Mouse (Mus musculus): Measurements from ENCODE around the gene Setd7. TPM values are rescaled to one million over a fixed set of nuclear protein-coding genes. Genes with fewer than 3 reads are reported as not detected.

Gene Setd7
- total and polyA plus RNA-seq, 3 experiments: 16.6 to 34.3 (median 23.6) TPM

- Histone ChIP-seq H3K79me2 (replicated peaks; ENCODE audit: control insufficient read depth, extremely low read depth, insufficient read depth, poor library complexity, severe bottlenecking) (no peaks in the 10 kb centered on the region), H3K36me3 (replicated peaks in 1 of 2; ENCODE audit: control insufficient read depth in 1 of 2, insufficient read depth in 1 of 2, low read length in 1 of 2) (no peaks in the 10 kb centered on the region), H3K4me2 (ENCODE audit: insufficient read depth, low read depth, poor library complexity, severe bottlenecking) (no peak overlapping the region), H3K27ac (ENCODE audit: insufficient read depth, low read depth) (no peak overlapping the region), H3K9me3 (replicated peaks; ENCODE audit: low read length) (no peaks in the 10 kb centered on the region), H3K4me1 (ENCODE audit: control insufficient read depth in 1 of 2, insufficient read depth in 2 of 2) (peaks cover 0 to 15% of the 10 kb centered on the region in 2 experiments; a peak in 2 of 4 replicates), H3K27me3 (replicated peaks) (no peaks in the 10 kb centered on the region), H3K4me3 (replicated peaks in 1 of 3; ENCODE audit: low read depth in 2 of 3, low read length in 2 of 3, poor library complexity in 1 of 3) (no peak overlapping the region), H3K9ac (ENCODE audit: insufficient read depth, low read depth) (no peak overlapping the region)
- in situ Hi-C loops (cut with MboI; ENCODE audit: low pct_ligation_motif_present, low pct_unique_long_range_greater_than_20kb, low sequenced_read_pairs) (no loop called here), dilution Hi-C loops (cut with MboI; ENCODE audit: extremely low pct_ligation_motif_present, extremely low pct_unique_long_range_greater_than_20kb, low sequenced_read_pairs) (no loop called here)
- TF ChIP-seq MYC (IDR thresholded peaks at IDR 0.05; ENCODE audit: low read depth, low read length) (no peak), TBP (conservative IDR thresholded peaks at IDR 0.05; ENCODE audit: low read depth, low read length) (no peak), USF1 (IDR thresholded peaks at IDR 0.05; ENCODE audit: low read depth, low read length) (no peak)
- no peak for DNase-seq (ENCODE audit: extremely low read depth)
Measured at GRCm38 (mm10) chr3:51504385-51504952, 56.2 kb downstream of the Setd7 start.

GRCm38 (mm10) chr3:51499876-51500275, 60.8 kb downstream of the Setd7 start:
- H3K4me3 ChIP-seq (replicated peaks in 1 of 3; ENCODE audit: low read depth in 2 of 3, low read length in 2 of 3, poor library complexity in 1 of 3): no peak overlapping the region
- H3K4me1 ChIP-seq (ENCODE audit: control insufficient read depth in 1 of 2, insufficient read depth in 2 of 2): peaks cover 0 to 5% of the 10 kb centered on the region in 2 experiments; a peak in 1 of 4 replicates
- DNase-seq (ENCODE audit: extremely low read depth): no peak
- TF ChIP-seq NELFE (IDR thresholded peaks at IDR 0.05; ENCODE audit: low read depth, low read length) (no peak), USF1 (IDR thresholded peaks at IDR 0.05; ENCODE audit: low read depth, low read length) (no peak), MAX (IDR thresholded peaks at IDR 0.05; ENCODE audit: low read length) (no peak), CHD1 (IDR thresholded peaks at IDR 0.05; ENCODE audit: low read depth, low read length) (no peak), ZMIZ1 (IDR thresholded peaks at IDR 0.05; ENCODE audit: low read depth, low read length) (no peak), GABPA (IDR thresholded peaks at IDR 0.05; ENCODE audit: insufficient replicate concordance, low read depth, low read length) (no peak), MYC (IDR thresholded peaks at IDR 0.05; ENCODE audit: low read depth, low read length) (no peak), MAFK (IDR thresholded peaks at IDR 0.05; ENCODE audit: insufficient replicate concordance, low read length) (no peak), HCFC1 (IDR thresholded peaks at IDR 0.05; ENCODE audit: low read depth, low read length) (no peak), IRF4 (IDR thresholded peaks at IDR 0.05; ENCODE audit: low read depth, low read length) (no peak), E2F4 (IDR thresholded peaks at IDR 0.05; ENCODE audit: insufficient replicate concordance, low read depth, low read length) (no peak), PAX5 (IDR thresholded peaks at IDR 0.05; ENCODE audit: low read length) (no peak)
- peaks cover 0 to 22% of the 10 kb centered on the region in 2 experiments for H3K36me3 ChIP-seq (replicated peaks in 1 of 2; ENCODE audit: control insufficient read depth in 1 of 2, insufficient read depth in 1 of 2, low read length in 1 of 2)
- H3K9ac ChIP-seq (ENCODE audit: insufficient read depth, low read depth): no peak overlapping the region
- H3K79me2 ChIP-seq (replicated peaks; ENCODE audit: control insufficient read depth, extremely low read depth, insufficient read depth, poor library complexity, severe bottlenecking): no peaks in the 10 kb centered on the region
- no peaks in the 10 kb centered on the region for H3K9me3 ChIP-seq (replicated peaks; ENCODE audit: low read length)
- no peaks in the 10 kb centered on the region for H3K27me3 ChIP-seq (replicated peaks)
- dilution Hi-C loops (cut with MboI; ENCODE audit: extremely low pct_ligation_motif_present, extremely low pct_unique_long_range_greater_than_20kb, low sequenced_read_pairs): no loop called here
- no peak overlapping the region for H3K27ac ChIP-seq (ENCODE audit: insufficient read depth, low read depth)
- in situ Hi-C loops (cut with MboI; ENCODE audit: low pct_ligation_motif_present, low pct_unique_long_range_greater_than_20kb, low sequenced_read_pairs): no loop called here
- H3K4me2 ChIP-seq (ENCODE audit: insufficient read depth, low read depth, poor library complexity, severe bottlenecking): no peak overlapping the region

DNA sequence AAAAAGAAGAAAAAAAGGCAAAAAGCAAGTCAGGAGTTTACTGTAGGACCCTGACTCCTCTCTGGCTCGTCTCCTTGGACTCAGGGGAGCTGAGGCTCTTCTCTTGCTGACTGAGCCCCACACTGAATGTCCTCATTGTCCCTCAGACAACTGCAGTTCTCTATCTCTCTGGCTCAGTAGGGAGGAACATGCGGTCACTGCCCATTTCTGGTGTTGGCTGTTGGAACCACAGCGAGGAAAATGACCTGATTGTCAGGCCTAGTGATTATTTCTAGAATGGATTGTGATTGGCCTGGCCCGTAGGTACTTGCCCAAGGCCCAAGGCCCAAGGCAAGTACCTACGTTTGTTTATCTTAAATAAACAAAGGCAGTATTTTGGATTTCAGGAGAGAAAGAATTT, 62.0 kb downstream of the Setd7 start:
- no peaks in the 10 kb centered on the region for H3K9me3 ChIP-seq (replicated peaks; ENCODE audit: low read length)
- peaks cover 0 to 4% of the 10 kb centered on the region in 2 experiments; a peak in 1 of 4 replicates for H3K4me1 ChIP-seq (ENCODE audit: control insufficient read depth in 1 of 2, insufficient read depth in 2 of 2)
- H3K27ac ChIP-seq (ENCODE audit: insufficient read depth, low read depth): no peak overlapping the region
- H3K9ac ChIP-seq (ENCODE audit: insufficient read depth, low read depth): no peak overlapping the region
- dilution Hi-C loops (cut with MboI; ENCODE audit: extremely low pct_ligation_motif_present, extremely low pct_unique_long_range_greater_than_20kb, low sequenced_read_pairs) (no loop called here), in situ Hi-C loops (cut with MboI; ENCODE audit: low pct_ligation_motif_present, low pct_unique_long_range_greater_than_20kb, low sequenced_read_pairs) (no loop called here)
- no peak overlapping the region for H3K4me3 ChIP-seq (replicated peaks in 1 of 3; ENCODE audit: low read depth in 2 of 3, low read length in 2 of 3, poor library complexity in 1 of 3)
- H3K4me2 ChIP-seq (ENCODE audit: insufficient read depth, low read depth, poor library complexity, severe bottlenecking): no peak overlapping the region
- TF ChIP-seq EP300 (IDR thresholded peaks at IDR 0.05; ENCODE audit: low read length) (no peak), CHD2 (IDR thresholded peaks at IDR 0.05; ENCODE audit: low read length) (no peak), JUN (IDR thresholded peaks at IDR 0.05; ENCODE audit: insufficient read depth, low read depth, low read length) (no peak), UBTF (IDR thresholded peaks at IDR 0.05; ENCODE audit: low read depth, low read length) (no peak), MAFK (IDR thresholded peaks at IDR 0.05; ENCODE audit: insufficient replicate concordance, low read length) (no peak), USF2 (conservative IDR thresholded peaks at IDR 0.05; ENCODE audit: low read depth, low read length) (no peak), USF1 (IDR thresholded peaks at IDR 0.05; ENCODE audit: low read depth, low read length) (no peak), RAD21 (IDR thresholded peaks at IDR 0.05; ENCODE audit: low read depth, low read length) (no peak), TCF12 (IDR thresholded peaks at IDR 0.05; ENCODE audit: low read depth, low read length) (no peak), POLR2A (IDR thresholded peaks at IDR 0.05; ENCODE audit: low read depth, low read length) (no peak)
- DNase-seq (ENCODE audit: extremely low read depth): no peak
- H3K27me3 ChIP-seq (replicated peaks): no peaks in the 10 kb centered on the region
- H3K79me2 ChIP-seq (replicated peaks; ENCODE audit: control insufficient read depth, extremely low read depth, insufficient read depth, poor library complexity, severe bottlenecking): no peaks in the 10 kb centered on the region
- H3K36me3 ChIP-seq (replicated peaks in 1 of 2; ENCODE audit: control insufficient read depth in 1 of 2, insufficient read depth in 1 of 2, low read length in 1 of 2): peaks cover 5 to 31% of the 10 kb centered on the region in 2 experiments

All from CH12.LX (cell line).